Mouse (Mus musculus): ENCODE measurements around the gene Znrf3. TPM values are rescaled to one million over a fixed set of nuclear protein-coding genes. Genes with fewer than 3 reads are reported as not detected.

Znrf3 gene
- polyA plus RNA-seq, 1 experiment, result 4.3 TPM

DNA sequence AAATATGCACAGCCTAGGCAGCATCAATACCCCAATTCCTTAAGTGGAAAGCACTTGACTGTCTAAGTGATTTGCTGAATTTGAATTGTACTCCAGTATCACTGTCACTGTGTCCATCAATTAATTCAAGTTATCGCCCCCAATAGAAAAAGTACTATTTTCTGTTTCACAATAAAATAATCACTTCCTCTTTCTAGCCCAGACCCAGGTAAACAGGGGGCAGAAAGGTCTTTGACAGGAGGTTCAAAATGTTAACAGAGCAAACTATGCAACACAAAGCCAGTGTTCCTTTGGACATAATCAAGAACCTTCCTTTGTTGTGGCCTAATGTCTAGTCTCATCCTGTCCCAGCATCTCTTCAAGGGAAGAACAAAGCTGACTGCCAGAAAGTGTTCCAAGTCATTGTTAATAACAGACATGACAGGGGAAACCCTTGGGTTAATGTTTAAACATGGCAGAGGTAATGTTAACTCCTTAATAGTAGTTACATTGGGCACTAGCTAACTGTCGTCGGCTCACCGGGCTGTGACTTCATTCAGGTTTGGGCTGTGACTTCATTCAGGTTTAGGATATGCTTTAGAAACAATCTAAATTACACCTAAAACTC is 42.4 kb downstream of the Znrf3 start:
- TF ChIP-seq CTCF (IDR thresholded peaks at IDR 0.05; ENCODE audit: extremely low read depth, insufficient read depth, insufficient read length, insufficient replicate concordance), result no peak
- no peak for TF ChIP-seq POLR2A (IDR thresholded peaks at IDR 0.05; ENCODE audit: low read depth, low read length)
- Histone ChIP-seq H3K4me1 (ENCODE audit: control insufficient read depth, insufficient read depth, insufficient read length) (no peaks in the 10 kb centered on the region), H3K27me3 (ENCODE audit: control insufficient read depth, insufficient read depth, low read length) (no peaks in the 10 kb centered on the region), H3K4me3 (ENCODE audit: extremely low read depth, insufficient read depth, insufficient read length) (no peak overlapping the region), H3K27ac (ENCODE audit: insufficient read depth, low read length) (no peak overlapping the region), H3K36me3 (ENCODE audit: control insufficient read depth, insufficient read depth, low read length) (no peaks in the 10 kb centered on the region)
- 91% methylated on average over 4 of the region's 4 CpGs for WGBS
- DNase-seq (ENCODE audit: low read depth in 1 of 2, low spot score in 2 of 2), result no peak

DNA sequence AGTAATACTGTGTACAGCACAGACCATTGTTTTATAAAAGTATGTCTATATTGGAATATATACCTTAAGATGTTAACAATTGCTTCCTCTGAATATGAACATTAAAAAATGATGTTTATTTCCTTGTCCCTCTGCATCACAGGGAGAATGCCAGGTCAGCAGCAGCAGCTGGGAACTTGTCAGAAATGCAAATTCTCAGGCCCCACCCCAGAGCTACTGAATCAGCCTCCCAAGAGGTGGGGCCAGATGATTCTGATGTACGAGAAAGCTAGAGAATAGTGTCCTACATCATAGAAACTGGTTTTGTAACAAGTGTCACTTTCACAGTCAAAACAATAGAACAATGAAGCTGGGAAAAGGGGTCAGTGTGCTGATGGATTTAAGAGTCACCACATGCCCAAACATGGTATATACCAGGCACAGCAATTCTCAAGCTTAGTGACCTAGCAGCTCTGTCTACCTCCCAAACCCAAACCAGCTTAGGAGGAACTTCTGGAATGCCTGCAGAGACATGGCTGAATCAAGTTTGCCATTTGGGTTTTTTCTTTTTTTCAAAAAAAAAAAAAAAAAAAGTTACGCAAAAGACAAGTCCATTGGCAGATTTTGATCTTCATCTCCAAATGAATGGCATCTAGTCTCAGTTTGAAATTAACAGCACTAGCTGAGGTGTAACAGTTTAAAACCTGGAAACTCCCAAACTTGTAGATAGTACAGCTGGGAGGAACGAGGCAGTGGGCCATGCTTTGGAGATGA is 46.2 kb downstream of the Znrf3 start:
- TF ChIP-seq CTCF (IDR thresholded peaks at IDR 0.05; ENCODE audit: extremely low read depth, insufficient read depth, insufficient read length, insufficient replicate concordance) (no peak), POLR2A (IDR thresholded peaks at IDR 0.05; ENCODE audit: low read depth, low read length) (no peak)
- Histone ChIP-seq H3K4me3 (ENCODE audit: extremely low read depth, insufficient read depth, insufficient read length) (no peak overlapping the region), H3K4me1 (ENCODE audit: control insufficient read depth, insufficient read depth, insufficient read length) (no peaks in the 10 kb centered on the region), H3K27ac (ENCODE audit: insufficient read depth, low read length) (no peak overlapping the region), H3K27me3 (ENCODE audit: control insufficient read depth, insufficient read depth, low read length) (no peaks in the 10 kb centered on the region), H3K36me3 (ENCODE audit: control insufficient read depth, insufficient read depth, low read length) (no peaks in the 10 kb centered on the region)
- no peak for DNase-seq (ENCODE audit: low read depth in 1 of 2, low spot score in 2 of 2)
- WGBS, result 75% methylated on average over 3 of the region's 3 CpGs

DNA sequence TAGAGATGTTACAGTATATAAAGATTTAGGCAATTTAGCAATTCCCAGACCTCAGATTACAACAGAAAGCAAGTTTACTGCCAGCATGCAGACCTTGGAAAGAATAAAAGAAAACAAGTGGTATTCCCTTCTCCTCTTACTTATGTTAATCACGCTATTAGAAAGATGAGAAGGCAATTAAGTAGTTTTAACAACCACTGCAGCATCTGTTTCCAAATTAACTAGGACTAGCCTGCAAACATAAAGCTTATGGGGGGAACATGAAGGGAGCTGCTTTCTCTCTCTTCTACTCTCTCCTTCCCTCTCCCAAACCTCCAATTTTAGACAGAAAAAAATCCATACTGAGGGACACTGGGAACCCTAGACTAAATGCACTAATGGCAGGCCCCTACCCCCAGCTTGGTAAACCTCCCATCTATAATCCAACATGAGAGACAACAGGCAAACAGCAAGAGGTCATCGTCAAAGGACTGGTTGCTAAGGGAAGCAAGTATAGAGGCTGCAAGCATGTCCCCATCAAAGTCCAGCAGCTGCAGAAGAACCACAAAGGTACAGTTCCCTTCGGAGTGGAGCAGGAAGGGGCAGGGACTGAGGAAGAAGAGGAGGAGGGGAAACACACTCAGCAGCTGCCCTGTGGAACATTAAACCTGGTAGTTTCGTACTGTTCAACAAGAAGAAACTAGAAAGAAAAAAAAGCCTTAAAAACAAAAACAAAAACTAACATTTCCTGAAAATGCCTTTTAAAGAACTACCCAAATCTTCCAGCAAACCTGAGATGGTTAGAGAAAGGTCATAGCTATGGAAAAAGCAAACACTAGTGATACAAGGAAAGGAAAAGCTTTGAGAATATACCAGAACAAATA is 53.4 kb downstream of the Znrf3 start:
- H3K4me3 ChIP-seq (ENCODE audit: extremely low read depth, insufficient read depth, insufficient read length), result no peak overlapping the region

DNA sequence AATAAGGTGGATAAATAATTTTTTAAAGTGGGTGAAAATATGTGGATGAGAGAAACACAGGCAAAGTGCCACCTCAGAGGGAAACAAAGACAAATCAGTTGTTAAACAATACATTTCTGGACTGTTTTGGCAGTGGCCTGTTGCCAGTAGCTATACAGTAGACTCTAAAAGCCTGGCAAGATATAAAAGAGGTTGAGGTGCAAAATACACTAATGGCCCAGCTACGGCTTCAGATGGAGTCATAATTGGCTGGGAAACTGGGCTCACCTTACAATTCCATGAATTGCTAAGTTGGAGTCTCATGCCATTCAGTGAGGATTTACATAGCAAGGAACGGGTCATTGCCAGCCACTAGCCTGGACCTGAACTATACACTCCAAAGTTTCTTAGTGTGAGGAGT is 62.0 kb downstream of the Znrf3 start:
- H3K4me3 ChIP-seq (ENCODE audit: extremely low read depth, insufficient read depth, insufficient read length), result no peak overlapping the region
- H3K4me1 ChIP-seq (ENCODE audit: control insufficient read depth, insufficient read depth, insufficient read length), result no peaks in the 10 kb centered on the region
- H3K27ac ChIP-seq (ENCODE audit: insufficient read depth, low read length), result no peak overlapping the region
- no peak for DNase-seq (ENCODE audit: low read depth in 1 of 2, low spot score in 2 of 2)
- 94% methylated on average over 2 of the region's 2 CpGs for WGBS
- no peaks in the 10 kb centered on the region for H3K27me3 ChIP-seq (ENCODE audit: control insufficient read depth, insufficient read depth, low read length)
- no peaks in the 10 kb centered on the region for H3K36me3 ChIP-seq (ENCODE audit: control insufficient read depth, insufficient read depth, low read length)
- no peak for TF ChIP-seq POLR2A (IDR thresholded peaks at IDR 0.05; ENCODE audit: low read depth, low read length)

More for the DNA sequence above, 53.4 kb downstream of the Znrf3 start:
- no peak for DNase-seq (ENCODE audit: low read depth in 1 of 2, low spot score in 2 of 2)
- Histone ChIP-seq H3K27ac (ENCODE audit: insufficient read depth, low read length) (no peak overlapping the region), H3K27me3 (ENCODE audit: control insufficient read depth, insufficient read depth, low read length) (no peaks in the 10 kb centered on the region), H3K4me1 (ENCODE audit: control insufficient read depth, insufficient read depth, insufficient read length) (no peaks in the 10 kb centered on the region; the same call in 1 of the 2 replicates), H3K36me3 (ENCODE audit: control insufficient read depth, insufficient read depth, low read length) (no peaks in the 10 kb centered on the region)
- 49% methylated on average over 4 of the region's 4 CpGs for WGBS
- TF ChIP-seq CTCF (IDR thresholded peaks at IDR 0.05; ENCODE audit: extremely low read depth, insufficient read depth, insufficient read length, insufficient replicate concordance), result no peak
- TF ChIP-seq POLR2A (IDR thresholded peaks at IDR 0.05; ENCODE audit: low read depth, low read length), result no peak

DNA sequence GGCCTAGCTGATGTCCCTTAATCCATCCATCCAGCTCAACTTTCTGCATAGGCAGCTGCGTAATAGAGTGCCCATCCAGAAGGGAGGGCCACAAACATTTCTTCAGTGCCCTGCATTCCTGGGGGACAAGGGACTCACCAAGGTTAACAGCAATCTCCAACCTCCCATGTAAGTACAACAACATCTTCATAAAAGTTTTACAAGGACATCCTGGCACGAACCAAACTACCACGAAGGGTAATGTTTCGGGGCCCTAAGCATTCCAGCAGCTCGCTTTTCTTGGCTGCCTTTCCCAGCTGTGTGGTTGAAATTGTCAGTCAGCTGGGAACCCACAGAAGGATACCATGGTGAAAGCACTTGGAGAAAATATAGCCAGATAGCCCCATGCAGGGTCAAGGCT is 63.4 kb downstream of the Znrf3 start:
- 92% methylated on average over 5 of the region's 5 CpGs for WGBS
- no peaks in the 10 kb centered on the region for H3K36me3 ChIP-seq (ENCODE audit: control insufficient read depth, insufficient read depth, low read length)
- H3K27me3 ChIP-seq (ENCODE audit: control insufficient read depth, insufficient read depth, low read length), result no peaks in the 10 kb centered on the region
- no peaks in the 10 kb centered on the region for H3K4me1 ChIP-seq (ENCODE audit: control insufficient read depth, insufficient read depth, insufficient read length)
- no peak overlapping the region for H3K27ac ChIP-seq (ENCODE audit: insufficient read depth, low read length)
- no peak for TF ChIP-seq CTCF (IDR thresholded peaks at IDR 0.05; ENCODE audit: extremely low read depth, insufficient read depth, insufficient read length, insufficient replicate concordance)
- no peak for TF ChIP-seq POLR2A (IDR thresholded peaks at IDR 0.05; ENCODE audit: low read depth, low read length)
- DNase-seq (ENCODE audit: low read depth in 1 of 2, low spot score in 2 of 2), result no peak
- H3K4me3 ChIP-seq (ENCODE audit: extremely low read depth, insufficient read depth, insufficient read length), result no peak overlapping the region

DNA sequence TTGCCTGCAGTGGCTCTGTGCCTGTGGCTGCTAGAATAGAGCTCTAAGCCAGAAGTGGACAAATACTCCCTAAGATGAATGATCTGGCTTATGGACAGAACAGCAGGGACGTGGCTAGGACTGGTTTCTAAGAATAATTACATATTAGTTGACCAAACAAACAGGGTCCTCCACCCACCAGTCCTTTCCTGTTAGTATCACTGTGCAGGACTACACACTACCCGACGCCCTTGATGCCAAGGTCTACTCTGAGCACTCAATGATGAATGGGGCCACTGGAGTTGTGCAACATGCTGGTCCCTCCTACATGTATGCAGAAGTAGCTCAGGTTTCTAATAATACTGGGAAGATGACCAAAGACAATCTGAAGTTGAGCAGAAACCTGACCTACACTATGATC is 64.4 kb downstream of the Znrf3 start:
- no peak for DNase-seq (ENCODE audit: low read depth in 1 of 2, low spot score in 2 of 2)
- H3K27me3 ChIP-seq (ENCODE audit: control insufficient read depth, insufficient read depth, low read length), result no peaks in the 10 kb centered on the region
- H3K4me1 ChIP-seq (ENCODE audit: control insufficient read depth, insufficient read depth, insufficient read length), result no peaks in the 10 kb centered on the region
- no peak overlapping the region for H3K4me3 ChIP-seq (ENCODE audit: extremely low read depth, insufficient read depth, insufficient read length)
- TF ChIP-seq CTCF (IDR thresholded peaks at IDR 0.05; ENCODE audit: extremely low read depth, insufficient read depth, insufficient read length, insufficient replicate concordance) (no peak), POLR2A (IDR thresholded peaks at IDR 0.05; ENCODE audit: low read depth, low read length) (no peak)
- H3K27ac ChIP-seq (ENCODE audit: insufficient read depth, low read length), result no peak overlapping the region
- 77% methylated on average over 3 of the region's 3 CpGs for WGBS
- no peaks in the 10 kb centered on the region for H3K36me3 ChIP-seq (ENCODE audit: control insufficient read depth, insufficient read depth, low read length)
